Mouse (Mus musculus) urinary bladder, postnatal 10 days (tissue): ENCODE data around the gene Npas3.

Experiments
- DNase-seq: peaks from one replicate; pipeline ENCODE4 v3.0.0; 2022; ENCODE audit warnings: low spot score

Npas3 gene

DNA sequence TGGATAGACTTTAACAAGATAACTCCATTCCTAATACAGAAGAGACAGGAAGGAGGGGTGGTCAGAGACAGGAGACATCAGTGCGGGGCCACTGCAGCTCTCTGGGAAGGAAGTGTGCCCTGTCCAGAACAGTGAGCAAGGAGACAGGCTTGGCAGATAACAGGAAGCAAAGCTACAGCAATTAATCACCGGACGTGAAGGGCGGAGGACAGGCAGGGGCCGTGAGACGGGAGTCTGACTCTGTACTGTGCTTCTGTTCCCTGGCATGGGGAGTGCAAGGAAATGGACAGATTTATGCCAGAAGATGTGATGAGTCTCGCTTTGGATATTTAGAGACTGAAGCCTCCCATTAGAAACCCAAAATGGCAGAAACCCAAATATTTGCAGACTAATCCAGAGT, 47.3 kb downstream of the Npas3 start:
- DNase-seq = no peak

DNA sequence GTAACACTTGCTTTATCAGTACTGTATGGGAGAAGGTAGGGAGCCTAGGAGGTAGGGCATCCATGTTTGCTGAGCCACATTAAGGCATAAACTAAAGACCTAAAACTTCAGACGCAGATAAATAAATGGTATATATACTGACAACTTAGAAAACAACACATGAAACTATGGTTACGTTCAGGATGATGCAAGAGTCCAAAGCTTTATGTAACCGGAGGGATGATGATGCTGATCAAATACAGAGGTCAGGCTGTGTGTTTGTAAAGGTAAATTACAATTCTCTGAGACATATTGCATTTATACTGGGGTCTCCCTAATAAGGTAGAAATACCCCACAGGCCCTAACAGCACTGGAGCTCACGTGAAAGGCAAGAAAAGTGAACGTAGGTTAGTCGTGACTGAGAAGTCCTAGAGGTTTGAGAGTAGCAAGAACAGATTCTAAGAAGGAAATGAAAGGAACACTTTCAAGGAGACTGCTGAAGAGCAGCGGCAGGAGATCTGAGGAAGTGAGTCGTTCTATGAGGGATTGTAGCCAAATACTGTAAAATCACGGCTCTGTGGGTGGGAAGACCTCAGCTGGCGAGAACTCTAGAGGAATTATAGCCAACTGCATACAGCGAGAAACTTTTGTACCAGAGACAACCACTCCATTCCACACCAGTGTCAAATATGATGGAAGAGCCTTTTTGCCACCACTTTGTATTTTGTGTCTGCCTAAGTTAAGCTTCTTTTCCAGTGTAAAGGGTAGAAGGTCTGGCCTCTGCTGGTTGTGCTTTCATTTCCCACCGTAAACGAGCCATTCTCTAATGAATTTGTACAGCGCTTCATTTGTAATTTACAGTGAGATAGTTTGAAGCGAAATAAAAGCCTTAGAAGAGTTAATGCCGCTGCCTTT, 49.7 kb downstream of the Npas3 start:
- no peak for DNase-seq

DNA sequence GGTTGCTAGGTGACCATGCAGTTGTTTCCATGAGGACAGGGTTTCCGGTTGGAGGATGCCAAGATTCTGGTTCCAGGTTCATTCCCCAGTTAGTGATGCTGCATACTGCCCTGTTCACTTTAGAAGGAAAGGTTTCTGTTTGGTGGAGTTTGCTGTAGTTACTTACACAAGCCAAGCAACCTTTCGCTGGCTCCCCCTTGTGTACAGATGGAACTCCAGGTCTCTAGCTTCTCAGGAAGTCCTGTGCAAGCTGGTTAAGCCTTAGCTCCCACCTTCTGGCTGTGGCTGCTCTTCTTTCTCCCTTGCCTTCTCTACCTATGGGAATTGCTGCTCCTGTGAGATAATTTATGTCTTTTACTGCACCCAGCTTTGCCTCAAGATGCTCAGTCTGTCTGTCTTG, 52.5 kb downstream of the Npas3 start:
- no peak for DNase-seq

DNA sequence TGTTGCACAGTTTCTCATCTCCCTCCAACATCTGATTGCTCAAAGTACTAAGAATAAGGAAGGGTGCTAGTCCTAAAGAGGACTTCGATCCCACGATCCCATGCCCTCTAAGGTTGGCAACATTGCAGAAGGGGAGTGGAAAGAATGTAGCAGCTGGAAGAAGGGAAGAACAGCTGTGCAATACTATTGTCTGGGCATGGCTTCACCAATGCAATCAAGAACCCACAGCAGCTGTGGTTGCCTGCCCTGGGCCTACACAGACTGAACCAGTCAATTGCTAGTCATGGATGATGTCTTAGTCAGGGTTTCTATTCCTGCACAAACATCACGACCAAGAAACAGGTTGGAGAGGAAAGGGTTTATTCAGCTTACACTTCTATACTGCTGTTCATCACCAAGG, 53.7 kb downstream of the Npas3 start:
- no peak for DNase-seq

DNA sequence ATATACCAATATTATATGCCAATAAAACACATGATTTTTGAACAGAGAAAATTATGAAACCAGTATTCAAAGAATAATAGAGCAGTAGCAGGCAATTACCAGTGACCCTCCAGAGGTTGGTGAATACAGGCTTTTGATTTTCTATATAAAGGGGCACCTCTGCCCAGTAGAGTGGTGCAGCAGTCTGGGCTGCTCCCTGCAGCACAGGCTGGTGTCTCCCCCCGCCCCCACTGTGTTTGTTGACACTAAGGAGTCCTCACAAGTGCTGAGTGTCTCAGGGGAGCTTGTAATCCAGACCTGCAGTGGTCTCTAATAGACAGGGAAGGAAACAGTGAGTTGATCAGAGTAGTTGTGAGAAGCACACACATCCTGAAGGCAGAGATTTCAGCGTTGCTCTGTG, 68.2 kb downstream of the Npas3 start:
- no peak for DNase-seq

DNA sequence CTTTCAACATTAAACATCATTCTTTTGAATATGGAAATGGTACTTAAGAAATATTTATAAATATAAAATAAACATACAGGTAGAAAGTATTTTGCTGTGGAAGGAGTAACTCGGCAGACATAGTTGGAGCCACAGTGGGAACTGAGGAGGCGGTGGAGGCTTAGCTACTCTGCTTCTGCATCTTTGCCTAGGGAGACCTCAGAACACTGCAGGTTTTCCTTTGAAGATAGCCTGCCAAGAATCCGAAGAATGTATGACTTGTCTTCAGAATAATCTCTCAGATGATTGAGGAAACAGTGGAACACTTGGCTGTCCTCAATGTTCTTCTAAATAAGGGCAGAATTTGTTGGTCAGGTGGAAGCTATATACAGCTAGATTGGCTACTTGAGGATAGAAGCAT, 69.3 kb downstream of the Npas3 start:
- DNase-seq = no peak

DNA sequence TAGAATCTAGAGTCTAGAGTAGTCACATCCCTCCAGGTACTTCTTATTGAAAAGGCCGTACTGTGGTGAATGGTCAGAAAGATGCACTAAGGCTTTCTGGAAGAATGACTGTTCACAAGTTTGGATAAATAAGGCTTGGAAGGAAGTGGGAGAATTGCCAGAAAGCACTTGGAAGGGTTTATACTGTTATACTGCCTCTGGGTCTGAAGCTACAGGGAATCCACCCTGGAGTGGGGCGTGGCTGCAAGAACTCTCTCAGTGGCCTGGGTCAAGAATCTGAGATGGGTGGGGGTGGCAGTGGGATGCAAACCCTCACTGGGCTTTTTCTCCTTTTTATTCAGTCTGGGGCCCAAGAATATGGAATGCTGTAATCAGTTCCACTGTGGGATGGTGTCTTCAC, 72.0 kb downstream of the Npas3 start:
- no peak for DNase-seq

DNA sequence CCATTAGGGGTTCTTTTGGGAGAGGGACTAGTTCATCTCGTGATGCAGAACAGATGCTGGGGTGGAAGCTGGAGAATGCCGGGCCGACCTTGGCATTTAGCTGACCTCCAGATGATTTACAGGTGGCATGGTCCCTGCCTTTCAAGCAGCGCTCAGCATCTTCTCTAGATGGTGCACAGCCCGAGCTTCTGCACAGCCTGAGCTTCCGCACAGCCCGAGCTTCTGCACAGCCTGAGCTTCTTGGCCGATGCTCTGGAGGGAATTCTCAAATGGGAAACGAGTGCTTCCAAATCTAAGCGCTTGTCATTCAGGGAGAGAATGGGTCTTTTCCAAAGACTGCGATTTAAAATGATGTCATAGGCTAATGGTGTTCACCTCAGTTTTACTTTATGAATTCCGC, 72.5 kb downstream of the Npas3 start:
- no peak for DNase-seq

DNA sequence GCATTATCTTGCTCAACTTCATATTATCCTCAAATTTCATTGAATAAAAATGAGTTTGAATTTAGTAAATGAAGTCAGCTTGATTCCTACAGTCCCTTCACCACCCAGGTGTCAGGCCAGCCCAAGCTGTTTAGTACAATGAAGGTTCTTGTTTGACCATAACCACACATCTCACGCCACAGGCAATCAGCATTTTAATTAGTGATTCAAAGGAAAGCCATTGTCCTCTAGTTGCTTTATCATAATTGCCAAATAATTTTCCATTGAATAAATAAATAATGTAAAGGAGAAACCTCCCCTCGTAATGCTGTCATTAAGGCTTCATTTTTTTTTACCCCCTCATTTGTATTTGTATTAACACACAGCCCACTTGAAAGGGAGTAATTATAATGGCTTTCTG, 73.5 kb downstream of the Npas3 start:
- DNase-seq = no peak

DNA sequence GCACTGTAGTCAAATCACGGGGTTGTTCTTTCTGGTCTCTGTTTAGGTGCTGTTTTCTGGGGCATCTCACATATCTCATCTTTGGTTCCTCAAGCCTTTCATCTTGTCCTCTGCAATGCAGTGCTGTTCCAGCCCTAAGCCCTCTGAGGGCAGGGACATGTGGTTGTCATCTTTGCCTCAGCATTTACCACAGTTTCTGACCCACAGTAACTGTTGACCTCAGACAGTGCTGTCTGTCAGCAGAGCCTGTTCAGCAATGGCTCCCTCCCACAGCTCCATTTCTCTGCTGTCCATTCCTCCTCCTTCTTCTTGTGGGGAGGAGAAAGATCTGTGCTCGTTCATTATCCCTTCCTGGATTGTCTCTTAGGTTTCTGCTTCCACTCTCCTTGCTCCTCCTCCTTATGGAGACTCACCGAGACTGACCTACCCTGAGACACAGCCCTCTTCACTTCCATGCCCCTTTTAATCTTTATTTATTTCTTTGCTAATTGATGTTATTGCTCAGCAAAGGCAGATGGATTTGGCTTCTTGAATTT, 79.2 kb downstream of the Npas3 start:
- DNase-seq = no peak

DNA sequence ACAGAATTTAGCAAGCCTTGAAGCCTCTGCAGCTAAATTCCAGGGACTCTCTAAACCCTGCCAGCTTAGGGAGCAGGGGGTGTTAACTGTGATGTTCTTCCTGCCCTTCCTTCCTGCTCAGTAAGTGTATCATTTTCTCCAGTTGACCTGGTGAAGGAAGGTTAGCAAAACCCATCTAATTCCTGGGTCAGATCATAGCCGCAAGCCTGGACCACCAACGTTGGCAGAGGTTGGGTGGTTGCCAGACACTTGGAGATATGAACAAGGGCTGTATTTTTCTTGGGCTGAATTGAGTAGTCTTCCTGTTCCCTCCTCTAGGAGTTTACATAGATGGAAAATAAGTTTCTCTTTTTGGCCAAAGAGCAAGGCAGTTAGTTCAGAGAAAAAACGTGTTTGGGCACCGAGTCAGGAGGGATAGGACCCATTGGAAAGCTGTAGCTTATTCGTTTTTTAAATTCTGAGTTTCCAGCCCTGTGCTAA, 79.8 kb downstream of the Npas3 start:
- no peak for DNase-seq

DNA sequence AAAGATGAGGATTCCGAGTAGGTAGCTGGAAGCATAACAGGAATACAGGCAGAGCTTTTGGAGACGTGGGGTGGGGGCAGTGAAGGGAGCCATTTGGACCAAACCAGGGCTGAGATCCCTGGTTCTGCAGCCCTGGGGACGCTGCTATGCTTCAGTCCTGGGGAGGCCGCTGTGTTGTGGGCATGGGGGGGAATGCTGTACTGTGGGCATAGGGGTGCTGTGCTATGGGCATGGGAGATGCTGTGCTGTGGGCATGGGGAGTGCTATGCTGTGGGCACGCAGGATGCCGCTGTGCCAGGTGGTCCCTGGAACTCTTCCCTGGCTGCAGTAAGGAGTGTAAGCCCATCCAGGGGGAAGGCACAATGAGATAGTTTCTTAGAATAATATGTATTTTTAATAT, 81.7 kb downstream of the Npas3 start:
- DNase-seq = no peak

DNA sequence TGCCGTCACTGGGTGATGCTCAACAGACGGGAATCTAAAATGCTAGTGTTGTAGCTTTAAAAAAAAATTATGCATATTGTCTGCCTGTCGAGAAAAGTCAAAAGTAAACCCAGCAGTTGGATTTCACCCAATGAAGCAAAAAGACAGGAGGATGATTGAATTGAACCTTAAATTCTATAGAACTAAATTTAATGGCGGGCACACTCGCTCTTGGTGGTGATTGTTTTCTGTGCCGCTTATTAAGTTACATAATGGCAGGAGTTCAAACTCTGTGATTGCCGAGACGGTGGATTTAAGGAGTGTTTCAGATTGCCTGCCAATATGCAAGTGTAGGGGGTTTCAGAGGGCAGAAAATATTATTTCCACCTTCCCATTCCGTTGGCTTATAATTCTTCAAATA, 82.9 kb downstream of the Npas3 start:
- no peak for DNase-seq

DNA sequence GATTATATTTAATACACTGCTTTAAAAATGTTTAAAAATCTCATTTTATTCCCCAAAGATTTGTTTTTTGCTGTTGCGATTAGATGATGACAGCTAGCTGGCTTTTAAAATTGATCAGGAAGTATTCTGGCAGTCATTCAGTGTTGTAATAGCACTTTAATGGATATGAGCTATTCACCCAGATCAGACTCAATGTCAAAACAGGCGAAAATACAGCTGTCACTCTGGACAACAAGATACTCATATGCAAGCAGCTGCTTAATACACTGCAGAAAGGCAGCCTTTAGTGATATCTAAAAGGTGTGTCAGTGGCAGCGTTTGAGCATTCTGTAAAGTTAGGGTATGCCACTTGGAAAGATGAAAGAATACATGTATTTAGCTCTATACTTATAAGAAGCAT, 83.3 kb downstream of the Npas3 start:
- DNase-seq = no peak

DNA sequence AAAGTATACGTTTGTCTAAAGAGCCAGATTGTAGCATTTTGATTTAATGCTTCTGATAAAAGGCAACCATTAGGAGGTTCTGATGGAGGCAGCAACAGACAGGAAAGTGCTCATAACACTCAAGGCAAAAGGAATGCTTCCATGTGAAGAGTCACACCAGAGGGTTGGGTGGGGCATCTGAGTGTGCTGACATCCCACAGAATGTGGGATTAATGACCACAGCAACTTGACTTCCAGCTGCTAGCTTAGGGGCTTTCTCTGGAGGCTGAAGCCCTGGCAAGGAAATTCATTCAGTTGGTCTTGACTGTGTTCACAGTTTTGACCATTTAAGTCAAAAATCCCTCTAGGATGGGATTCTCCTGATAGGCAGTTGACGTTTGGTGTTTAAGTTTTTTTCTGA, 84.8 kb downstream of the Npas3 start:
- DNase-seq = no peak

DNA sequence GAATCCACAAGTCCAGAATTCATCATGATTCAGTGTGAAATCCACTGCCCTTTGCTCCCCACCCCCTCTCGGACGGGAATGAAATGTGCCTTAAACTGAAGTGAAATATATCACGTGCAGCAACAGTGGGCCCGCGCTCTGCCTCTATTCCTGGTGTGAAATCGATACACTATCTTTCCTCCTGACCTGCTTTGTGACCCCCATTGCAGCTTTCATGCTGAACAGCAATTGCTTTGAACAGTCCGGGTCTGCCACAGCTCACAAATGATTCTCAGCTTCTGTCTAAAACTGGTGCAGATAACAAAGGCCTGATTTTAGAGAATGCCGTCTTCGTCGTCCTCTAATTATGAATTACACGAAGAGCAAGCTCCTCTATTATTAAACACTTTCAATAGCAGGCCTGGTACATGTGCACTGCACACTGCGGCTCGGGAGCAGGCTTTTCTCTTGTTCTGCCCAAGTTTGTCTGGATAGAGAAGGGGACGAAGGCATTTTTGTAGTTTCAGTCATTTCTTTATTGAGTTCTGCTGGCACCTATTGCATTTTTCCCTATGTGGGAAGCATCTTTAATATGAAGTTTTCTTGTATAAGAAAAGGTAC, 90.0 kb downstream of the Npas3 start:
- DNase-seq = no peak

DNA sequence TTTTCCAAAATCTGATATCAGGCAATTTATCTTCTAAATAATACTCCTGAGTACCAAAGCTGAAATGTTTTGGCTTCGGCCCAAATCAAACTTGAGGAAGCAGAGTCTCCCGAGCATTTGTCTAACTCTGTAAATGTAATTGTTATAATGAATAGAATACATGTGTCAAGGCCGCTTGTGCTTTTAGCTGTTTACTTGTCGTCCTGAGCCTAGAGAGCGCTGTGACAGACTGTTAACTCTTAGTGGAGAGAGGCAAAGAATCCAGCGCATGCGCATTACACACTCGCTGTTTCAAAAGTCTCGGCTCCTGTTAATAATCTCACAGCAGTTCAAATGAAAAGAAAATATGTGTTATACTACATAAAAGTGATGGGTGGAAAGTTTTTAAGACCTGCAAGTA, 94.3 kb downstream of the Npas3 start:
- DNase-seq = no peak

DNA sequence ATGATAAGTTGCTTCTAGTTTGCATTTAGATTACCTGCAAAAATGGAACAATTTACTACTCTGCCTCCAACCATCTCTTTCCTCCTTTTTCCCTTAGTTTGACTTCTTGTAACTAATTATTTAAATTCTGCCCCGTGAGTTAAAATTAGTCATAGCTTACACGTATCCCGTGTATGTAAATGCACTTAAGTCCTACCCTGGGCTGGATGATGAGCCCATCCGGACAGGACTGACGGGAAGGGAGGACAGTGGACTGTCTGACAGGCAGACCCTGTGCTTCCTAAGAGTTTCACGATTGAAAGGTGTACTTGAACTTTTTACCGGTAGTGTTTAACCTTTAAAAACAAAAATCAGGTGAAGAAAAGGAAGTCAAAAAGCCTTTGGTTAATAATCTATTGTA, 103.4 kb downstream of the Npas3 start:
- DNase-seq = no peak

DNA sequence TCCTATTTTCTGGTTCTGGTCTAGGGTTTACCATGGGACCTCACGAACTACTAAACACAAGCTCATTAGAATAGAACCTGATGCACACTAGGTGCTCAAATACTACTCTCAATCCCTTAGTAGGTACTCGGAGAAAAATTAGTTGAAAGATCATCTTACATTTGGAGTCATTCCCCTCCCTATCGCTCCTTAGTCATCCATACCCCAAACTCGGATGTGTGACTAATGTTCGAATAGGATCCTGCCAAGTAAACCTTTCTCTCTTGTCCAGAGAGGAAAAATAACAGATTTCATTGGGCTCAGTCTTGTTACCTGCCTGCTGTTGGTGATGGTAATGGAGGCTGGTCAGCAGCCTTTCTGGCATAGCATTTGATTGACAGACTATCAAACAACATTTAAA, 117.3 kb downstream of the Npas3 start:
- DNase-seq = no peak

DNA sequence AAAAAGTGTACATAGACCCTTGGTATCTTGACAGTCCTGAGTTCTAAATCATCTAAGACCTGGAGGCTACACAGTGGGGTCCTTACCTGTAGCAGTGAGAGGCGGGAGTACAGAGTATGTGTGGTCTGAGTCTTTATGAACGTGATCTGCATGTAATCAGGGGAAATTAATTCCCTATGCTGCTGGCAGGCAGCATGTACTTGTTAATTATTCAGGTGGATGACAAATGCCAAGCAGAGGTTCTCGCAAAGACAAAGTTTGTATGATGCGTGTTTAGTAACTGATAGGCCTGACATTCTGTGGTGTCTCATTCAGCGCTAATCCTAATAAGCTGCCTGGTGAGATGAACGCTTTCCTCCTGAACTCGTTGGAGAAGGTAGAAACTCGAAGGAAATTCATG, 136.4 kb downstream of the Npas3 start:
- DNase-seq = no peak

DNA sequence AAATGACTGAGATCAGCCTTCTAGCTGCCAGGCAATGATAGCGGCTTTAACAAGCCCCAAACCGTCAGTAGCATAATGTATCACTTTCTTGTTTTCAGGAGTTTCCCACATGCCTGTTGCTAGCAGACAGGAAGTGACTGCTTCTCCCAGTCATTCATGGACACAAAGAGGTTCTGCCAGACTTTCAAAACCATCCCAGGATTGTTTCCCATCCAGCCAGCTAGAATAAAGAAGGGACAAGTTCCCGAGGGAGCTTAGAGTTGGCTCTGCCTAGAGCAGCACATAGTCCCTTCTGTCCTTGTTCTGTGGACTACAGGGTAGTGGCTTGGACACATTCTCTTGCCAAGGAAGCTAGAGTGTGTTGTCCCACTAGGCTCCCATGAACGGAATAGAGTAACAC, 157.4 kb downstream of the Npas3 start:
- no peak for DNase-seq

DNA sequence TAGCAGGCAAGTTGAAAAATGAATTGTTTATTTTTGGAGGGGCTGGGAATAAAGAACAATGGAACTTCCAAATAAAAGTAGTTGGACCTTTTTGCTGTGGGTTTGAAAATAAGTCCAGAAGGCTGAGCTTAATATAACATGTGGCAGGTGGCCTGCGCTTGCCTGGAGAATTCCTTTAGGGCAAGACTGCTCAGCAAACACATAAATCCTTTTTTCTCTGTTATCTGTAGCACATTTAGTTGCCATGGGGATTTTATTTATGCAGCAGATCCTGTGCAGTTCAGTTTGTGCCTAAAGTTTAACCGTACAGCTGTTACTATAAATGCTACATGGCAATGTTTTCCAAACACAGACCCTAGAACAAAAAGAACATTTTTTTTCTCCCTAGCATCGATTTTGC, 159.3 kb downstream of the Npas3 start:
- DNase-seq = no peak

DNA sequence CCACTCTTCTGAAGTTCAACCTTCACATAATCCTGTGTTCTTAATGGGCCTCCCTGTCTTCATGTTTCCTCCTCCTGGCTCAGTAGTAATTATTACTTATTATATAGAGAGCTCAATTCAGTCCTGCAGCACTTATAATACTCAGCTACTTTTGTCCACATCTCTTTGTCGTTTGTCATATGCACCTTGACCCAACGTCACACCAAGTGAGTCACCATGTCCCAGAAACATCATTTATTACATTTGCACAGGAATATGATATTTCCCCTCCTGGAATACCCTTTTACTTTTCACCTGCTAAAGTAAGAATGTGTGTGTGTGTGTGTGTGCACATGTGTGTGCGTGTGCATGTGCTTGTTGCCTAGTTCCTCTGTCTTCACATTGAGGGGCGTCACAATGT, 161.2 kb downstream of the Npas3 start:
- no peak for DNase-seq

DNA sequence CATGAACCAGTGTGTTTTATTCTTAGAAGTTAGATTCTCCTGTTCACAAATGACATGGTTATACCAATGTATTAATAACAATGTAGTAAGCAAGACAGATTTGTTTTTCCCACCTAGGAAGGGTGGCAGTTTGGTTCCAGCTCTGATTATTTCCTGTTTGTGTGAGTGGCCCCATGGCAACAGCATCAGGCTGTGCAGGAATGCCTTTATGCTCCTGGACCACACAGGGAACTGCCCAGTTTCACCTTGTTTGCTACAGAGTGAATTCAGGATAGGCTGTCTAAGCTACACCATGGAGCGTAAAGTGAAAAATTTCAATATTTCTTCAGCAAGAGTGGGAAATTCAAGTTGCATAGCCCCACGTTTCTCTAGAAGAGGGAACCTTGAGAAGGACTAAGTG, 162.2 kb downstream of the Npas3 start:
- no peak for DNase-seq
